Mouse (Mus musculus) cortical plate, adult 2 months (tissue): ENCODE measurements around the gene Timm9.

Experiments used
- CTCF ChIP-seq: fragments of 200-500 bp; IDR thresholded peaks from 2 replicates; pipeline ENCODE4 v1.5.1; 2011; ENCODE audit warnings: mild to moderate bottlenecking, control low read depth, low read length; ENCODE audit not compliant: insufficient read depth; ENCODE audit errors: extremely low read depth
- POLR2A ChIP-seq: fragments of 200-500 bp; IDR thresholded peaks from 2 replicates; pipeline ENCODE4 v1.6.1; 2011; ENCODE audit warnings: mild to moderate bottlenecking, low read length, control low read depth; ENCODE audit not compliant: insufficient read depth; ENCODE audit errors: extremely low read depth

DNA sequence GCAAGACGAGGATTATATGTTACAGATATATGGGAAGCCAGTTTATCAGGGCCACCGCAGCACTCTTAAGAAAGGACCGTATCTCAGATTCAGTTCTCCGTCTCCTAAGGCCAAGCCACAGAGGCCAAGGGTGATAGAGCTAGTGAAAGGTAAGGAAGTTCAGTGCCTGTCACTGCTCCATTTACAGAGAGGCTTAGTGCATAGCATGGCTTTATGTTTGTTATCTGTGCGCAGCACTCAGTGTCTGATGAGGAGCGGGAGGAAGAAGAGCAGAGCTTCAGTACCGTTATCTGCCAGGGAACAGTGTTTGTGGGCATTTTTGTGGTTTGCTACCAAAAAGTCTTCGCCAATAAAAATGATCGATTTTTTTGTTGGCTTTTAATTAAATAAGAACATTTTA lies 27.9 kb upstream of the Timm9 start:
- TF ChIP-seq POLR2A (no peak), CTCF (no peak)
